Mouse (Mus musculus) spleen, adult 2 months (tissue): ENCODE measurements around the gene Sstr5.

Experiments used
- CTCF ChIP-seq: fragments of 200-500 bp; IDR thresholded peaks from 2 replicates; pipeline ENCODE4 v1.5.1; 2011; ENCODE audit warnings: mild to moderate bottlenecking, inconsistent platforms; ENCODE audit not compliant: insufficient read depth, insufficient read length, insufficient replicate concordance; ENCODE audit errors: extremely low read depth
- POLR2A ChIP-seq: fragments of 200-500 bp; IDR thresholded peaks from 2 replicates; pipeline ENCODE4 v1.6.1; 2011; ENCODE audit warnings: low read depth, low read length, inconsistent platforms

DNA sequence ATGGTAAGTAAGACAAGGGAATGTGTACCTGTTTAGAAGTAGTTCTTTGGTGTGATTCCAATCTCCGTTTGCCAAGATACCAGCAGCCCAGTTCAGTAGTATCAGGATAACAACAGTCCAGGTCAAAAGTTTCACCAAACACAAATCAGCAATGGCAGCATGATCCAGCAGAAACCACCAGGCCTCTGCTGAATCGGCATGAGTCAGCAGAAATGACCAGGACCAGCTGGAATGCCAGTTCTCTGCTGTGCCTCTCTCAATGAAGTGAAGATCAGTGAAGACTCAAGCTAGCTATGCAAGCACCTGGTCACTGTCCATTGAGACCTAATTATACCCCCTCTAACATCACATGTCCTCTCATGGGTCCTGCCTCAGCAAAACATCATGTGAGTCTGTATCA, 17.0 kb upstream of the Sstr5 start:
- TF ChIP-seq CTCF = no peak
- TF ChIP-seq POLR2A = no peak
